Mouse (Mus musculus): ENCODE results near the gene Gm2a.

- TF ChIP-seq CTCF (IDR thresholded peaks at IDR 0.05; ENCODE audit: low read depth) = no peak
- TF ChIP-seq EP300 (optimal IDR thresholded peaks at IDR 0.05) = no peak
Measured at GRCm38 (mm10) chr11:55148461-55148860, 50.5 kb downstream of the Gm2a start.
